12 mouse cellular contexts compared by ENCODE assay signal in genomic region chr19:46804751-46805150, GRCm38 (mm10). TPM values are rescaled to one million over a fixed set of nuclear protein-coding genes. Genes with fewer than 3 reads are reported as not detected.
DNase-seq lines count a peak whose midpoint lies in the region; ATAC-seq and TF ChIP-seq lines count a peak whose summit lies in the region.
"Had no signal": no experiment of that assay in that cellular context is flagged by ENCODE, and none has a peak within 500 bp of the region (broad histone marks: within the 10 kb centered on the region; RNA-seq: fewer than 3 reads in every experiment).

No protein-coding gene starts in this region.

- WGBS in midbrain, postnatal 0 days, result 94% methylated on average over 6 of the region's 6 CpGs
- WGBS in midbrain, embryonic 10.5 days, result 88% methylated on average over 6 of the region's 6 CpGs

- no peaks in the 10 kb centered on the region for H3K9me3 ChIP-seq in midbrain, postnatal 0 days (ENCODE audit: low read length)
- H3K9me3 ChIP-seq in midbrain, embryonic 10.5 days (replicated peaks), result no peaks in the 10 kb centered on the region
- H3K9me3 ChIP-seq: forebrain, embryonic 10.5 days; hindbrain, embryonic 13.5 days had no signal

- no peak overlapping the region for H3K4me3 ChIP-seq in midbrain, postnatal 0 days (ENCODE audit: low read depth, low read length)
- no peak overlapping the region for H3K4me3 ChIP-seq in midbrain, embryonic 10.5 days
- H3K4me3 ChIP-seq: forebrain, embryonic 10.5 days; hindbrain, embryonic 13.5 days; layer of hippocampus, adult 2 months had no signal

- no peak for ATAC-seq in midbrain, postnatal 0 days (ENCODE audit: low FRiP score)

- no peaks in the 10 kb centered on the region for H3K4me1 ChIP-seq in midbrain, postnatal 0 days (ENCODE audit: insufficient read depth, low read length)
- peaks cover 19% of the 10 kb centered on the region for H3K4me1 ChIP-seq in midbrain, embryonic 10.5 days

- peak; percentile 73 to 82 for DNase-seq in adrenal gland, adult (ENCODE audit: inconsistent age in 2 of 2, low spot score in 1 of 2)
- no peak for DNase-seq in adrenal gland, adult 18-20 months (ENCODE audit: low spot score in 2 of 2)
- peak; percentile 56 for DNase-seq in midbrain, postnatal 0 days (ENCODE audit: low spot score)
- no peak for DNase-seq in midbrain, embryonic 10.5 days (ENCODE audit: low spot score)
- peak; percentile 50 to 75 for DNase-seq in cerebellum, postnatal 25 days
- peak; percentile 3 for DNase-seq in splenic B cell, adult 2 months (ENCODE audit: low read depth, low spot score)
- no peak for DNase-seq in thymus, postnatal 14 days
- DNase-seq in ovary, postnatal 10 days (ENCODE audit: low spot score), result no peak

- H3K36me3 ChIP-seq in midbrain, postnatal 0 days (ENCODE audit: insufficient read depth, low read length), result no peaks in the 10 kb centered on the region
- H3K36me3 ChIP-seq in midbrain, embryonic 10.5 days, result no peaks in the 10 kb centered on the region
- H3K36me3 ChIP-seq in splenic B cell, adult 2 months (ENCODE audit: control insufficient read depth, insufficient read depth, low read length, poor library complexity, severe bottlenecking), result no peaks in the 10 kb centered on the region
- H3K36me3 ChIP-seq: forebrain, embryonic 10.5 days; hindbrain, embryonic 13.5 days had no signal

- no peak overlapping the region for H3K4me2 ChIP-seq in midbrain, postnatal 0 days (ENCODE audit: low read depth, low read length, poor library complexity, severe bottlenecking)
- H3K4me2 ChIP-seq: hindbrain, embryonic 13.5 days had no signal

- no peak overlapping the region for H3K27ac ChIP-seq in midbrain, postnatal 0 days (ENCODE audit: low read depth, low read length)
- H3K27ac ChIP-seq in midbrain, embryonic 10.5 days (replicated peaks), result no peak overlapping the region
- H3K27ac ChIP-seq: forebrain, embryonic 10.5 days; hindbrain, embryonic 13.5 days; layer of hippocampus, adult 2 months; liver, embryonic 14.5 days had no signal

- H3K27me3 ChIP-seq in midbrain, postnatal 0 days (ENCODE audit: insufficient read depth, low read length), result no peaks in the 10 kb centered on the region
- no peaks in the 10 kb centered on the region for H3K27me3 ChIP-seq in midbrain, embryonic 10.5 days (ENCODE audit: low read depth, poor library complexity, severe bottlenecking)
- no peaks in the 10 kb centered on the region for H3K27me3 ChIP-seq in splenic B cell, adult 2 months (ENCODE audit: control insufficient read depth, insufficient read depth, low read length, poor library complexity, severe bottlenecking)
- H3K27me3 ChIP-seq: hindbrain, embryonic 13.5 days had no signal

- H3K9ac ChIP-seq in midbrain, postnatal 0 days (replicated peaks; ENCODE audit: low read length, poor library complexity, severe bottlenecking), result no peak overlapping the region
- H3K9ac ChIP-seq: hindbrain, embryonic 13.5 days; liver, embryonic 14.5 days had no signal

- no peak for TF ChIP-seq CTCF in midbrain, postnatal 0 days (IDR thresholded peaks at IDR 0.05)

RNA-seq across cellular contexts. Expression of gene Cnnm2, which starts 43.4 kb away (rescaled TPM):
- 10 to 100 TPM; 34.8 to 50.8 TPM for total RNA-seq in adrenal gland, adult 18-20 months (2021)
- total RNA-seq in midbrain, postnatal 0 days (2014; rRNA removed), result 26.1 and 37.5 TPM in 2 replicates
- polyA plus RNA-seq in midbrain, postnatal 0 days (2015; fragmentation: Nextera tagmentation; extraction: Ambion mirVana), result 8.2 and 8.3 TPM in 2 replicates
- polyA plus RNA-seq in midbrain, embryonic 10.5 days (2016; fragmentation: Nextera tagmentation; extraction: Ambion mirVana), result 2.7 TPM in 2 replicates

Comparison
In these comparisons a context has a peak if more than half of its experiments do, and no peak if none do; other contexts are left out.
1. DNase-seq: peak in adrenal gland, adult (2 of 2), midbrain, postnatal 0 days (single experiment), cerebellum, postnatal 25 days (2 of 2) and splenic B cell, adult 2 months (single experiment); none in adrenal gland, adult 18-20 months (0 of 2), midbrain, embryonic 10.5 days (single experiment), thymus, postnatal 14 days (single experiment) and ovary, postnatal 10 days (single experiment).